Mouse (Mus musculus): ENCODE measurements around the gene Aplf. TPM values are rescaled to one million over a fixed set of nuclear protein-coding genes. Genes with fewer than 3 reads are reported as not detected.

The Aplf gene
- polyA plus RNA-seq, 1 experiment from 2014 or later, result 13.0 TPM

- H3K4me2 ChIP-seq (replicated peaks), result no peak overlapping the region
- H3K36me3 ChIP-seq, result no peaks in the 10 kb centered on the region
- no peak overlapping the region for H3K4me3 ChIP-seq
- H3K27me3 ChIP-seq, result no peaks in the 10 kb centered on the region
- no peak overlapping the region for H3K27ac ChIP-seq
- H3K9me3 ChIP-seq (replicated peaks), result no peaks in the 10 kb centered on the region
- 81% methylated on average over 6 of the region's 6 CpGs for WGBS
- no peak overlapping the region for H3K9ac ChIP-seq
- no peak for ATAC-seq (ENCODE audit: low FRiP score)
- H3K4me1 ChIP-seq, result no peaks in the 10 kb centered on the region
Observed at GRCm38 (mm10) chr6:87582456-87582855, 89.5 kb downstream of the Aplf start.

- 89% methylated on average over 18 of the region's 18 CpGs for WGBS
- Histone ChIP-seq H3K4me3 (no peak overlapping the region), H3K9me3 (replicated peaks) (no peaks in the 10 kb centered on the region), H3K27ac (no peak overlapping the region), H3K9ac (no peak overlapping the region), H3K4me1 (0 out of 2 replicates have a peak, but pooled peaks cover 2% of the 10 kb centered on the region), H3K36me3 (no peaks in the 10 kb centered on the region), H3K27me3 (no peaks in the 10 kb centered on the region), H3K4me2 (replicated peaks) (no peak overlapping the region)
- ATAC-seq (ENCODE audit: low FRiP score), result no peak
Observed at GRCm38 (mm10) chr6:87581581-87581980, 90.4 kb downstream of the Aplf start.

- Histone ChIP-seq H3K4me1 (0 out of 2 replicates have a peak, but pooled peaks cover 2% of the 10 kb centered on the region), H3K36me3 (no peaks in the 10 kb centered on the region), H3K9me3 (replicated peaks) (no peaks in the 10 kb centered on the region), H3K27ac (no peak overlapping the region), H3K27me3 (no peaks in the 10 kb centered on the region), H3K4me3 (no peak overlapping the region), H3K4me2 (replicated peaks) (no peak overlapping the region), H3K9ac (no peak overlapping the region)
- 88% methylated on average over 15 of the region's 15 CpGs for whole genome bisulfite sequencing
- ATAC-seq (ENCODE audit: low FRiP score), result no peak
Observed at GRCm38 (mm10) chr6:87581071-87581470, 90.9 kb downstream of the Aplf start.

Other genes starting within 250 kb of the Aplf start
- gene Bmp10, start 243.2 kb downstream of the Aplf start, polyA plus RNA-seq (2016; fragmentation: Nextera tagmentation; extraction: Ambion mirVana), result not detected in 2 replicates
- 2.3 and 2.8 TPM in 2 replicates for gene Arhgap25, start 138.9 kb downstream of the Aplf start, polyA plus RNA-seq (2016; fragmentation: Nextera tagmentation; extraction: Ambion mirVana)
- gene Prokr1, start 81.5 kb downstream of the Aplf start, polyA plus RNA-seq (2016; fragmentation: Nextera tagmentation; extraction: Ambion mirVana), result 3.4 TPM in 2 replicates
- gene Efcc1, start 58.7 kb upstream of the Aplf start, polyA plus RNA-seq (2016; fragmentation: Nextera tagmentation; extraction: Ambion mirVana), result 8.2 and 9.7 TPM in 2 replicates
- gene Gp9, start 105.9 kb upstream of the Aplf start, polyA plus RNA-seq (2016; fragmentation: Nextera tagmentation; extraction: Ambion mirVana), result 1.8 and 2.6 TPM in 2 replicates
- gene Rab43, start 140.0 kb upstream of the Aplf start, polyA plus RNA-seq (2016; fragmentation: Nextera tagmentation; extraction: Ambion mirVana), result 12.2 and 13.1 TPM in 2 replicates
- 4.1 and 5.0 TPM in 2 replicates for gene Gm45140, start 163.6 kb upstream of the Aplf start, polyA plus RNA-seq (2016; fragmentation: Nextera tagmentation; extraction: Ambion mirVana)
- 47.4 and 52.7 TPM in 2 replicates for gene Isy1, start 166.6 kb upstream of the Aplf start, polyA plus RNA-seq (2016; fragmentation: Nextera tagmentation; extraction: Ambion mirVana)
- 793 and 799 TPM in 2 replicates for gene Cnbp, start 178.9 kb upstream of the Aplf start, polyA plus RNA-seq (2016; fragmentation: Nextera tagmentation; extraction: Ambion mirVana)
- 165 TPM in 2 replicates for gene Copg1, start 215.6 kb upstream of the Aplf start, polyA plus RNA-seq (2016; fragmentation: Nextera tagmentation; extraction: Ambion mirVana)
- gene Hmces, start 241.7 kb upstream of the Aplf start, polyA plus RNA-seq (2016; fragmentation: Nextera tagmentation; extraction: Ambion mirVana), result 43.7 and 45.2 TPM in 2 replicates